Mouse (Mus musculus) kidney, adult 18-20 months (tissue): ENCODE measurements around the gene Map4k4.

Source experiments
- DNase-seq: peaks from one replicate; pipeline ENCODE4 v3.0.0; 2021

Map4k4 gene

GRCm38 (mm10) chr1:39937609-39938008 lies 36.9 kb downstream of the Map4k4 start:
- DNase-seq: no peak

GRCm38 (mm10) chr1:39939401-39939800 lies 38.7 kb downstream of the Map4k4 start:
- no peak for DNase-seq

DNA sequence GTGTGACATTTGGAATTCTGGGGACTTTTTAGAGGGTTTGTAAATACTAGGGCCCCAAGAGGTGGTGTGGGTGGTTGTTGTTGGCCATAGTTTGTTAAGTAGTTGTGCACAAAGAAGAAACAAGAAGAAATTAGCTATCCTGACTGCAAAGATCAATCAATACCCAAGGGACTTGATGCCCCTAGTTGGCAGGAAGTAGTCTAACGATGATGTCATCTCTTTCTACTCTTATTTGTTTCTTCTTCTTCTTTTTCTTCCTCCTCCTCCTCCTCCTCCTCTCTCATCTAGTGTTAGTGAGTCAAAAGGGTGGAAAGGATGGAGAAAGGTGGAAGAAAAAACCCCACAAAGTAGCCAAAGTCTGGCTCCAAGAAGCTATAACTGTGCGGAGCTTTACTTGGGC lies 39.6 kb downstream of the Map4k4 start:
- no peak for DNase-seq

- no peak for DNase-seq
Measured at GRCm38 (mm10) chr1:39941237-39942179, 40.8 kb downstream of the Map4k4 start.

GRCm38 (mm10) chr1:39942935-39943334 lies 42.2 kb downstream of the Map4k4 start:
- DNase-seq: no peak

GRCm38 (mm10) chr1:39944306-39944971 lies 43.7 kb downstream of the Map4k4 start:
- no peak for DNase-seq

GRCm38 (mm10) chr1:39944972-39945323 lies 44.2 kb downstream of the Map4k4 start:
- no peak for DNase-seq

GRCm38 (mm10) chr1:39946391-39946790 lies 45.7 kb downstream of the Map4k4 start:
- no peak for DNase-seq

DNA sequence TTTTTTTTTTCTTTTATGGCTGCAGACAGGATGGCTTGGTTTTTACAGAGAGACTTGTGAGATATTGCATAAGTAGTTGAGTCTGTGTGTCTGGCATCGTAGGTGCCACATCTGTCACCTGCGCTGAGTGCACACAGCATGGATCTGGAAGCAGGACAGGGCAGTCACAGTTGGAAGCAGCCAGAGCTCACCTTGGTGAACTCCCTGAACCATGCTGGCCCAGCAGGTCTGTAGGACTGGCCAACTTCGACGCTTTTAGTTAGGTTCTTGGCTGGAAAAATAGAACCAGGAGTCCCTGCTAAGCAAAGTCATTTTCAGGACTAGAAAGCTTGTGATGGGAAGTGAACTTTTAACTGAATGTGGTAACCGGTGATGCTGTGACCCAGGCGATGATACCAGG lies 46.5 kb downstream of the Map4k4 start:
- DNase-seq: no peak

- DNase-seq: no peak
Measured at GRCm38 (mm10) chr1:39947701-39948359, 47.1 kb downstream of the Map4k4 start.

GRCm38 (mm10) chr1:39949205-39949604 lies 48.5 kb downstream of the Map4k4 start:
- no peak for DNase-seq

- no peak for DNase-seq
Measured at GRCm38 (mm10) chr1:39949790-39950462, 49.2 kb downstream of the Map4k4 start.

DNA sequence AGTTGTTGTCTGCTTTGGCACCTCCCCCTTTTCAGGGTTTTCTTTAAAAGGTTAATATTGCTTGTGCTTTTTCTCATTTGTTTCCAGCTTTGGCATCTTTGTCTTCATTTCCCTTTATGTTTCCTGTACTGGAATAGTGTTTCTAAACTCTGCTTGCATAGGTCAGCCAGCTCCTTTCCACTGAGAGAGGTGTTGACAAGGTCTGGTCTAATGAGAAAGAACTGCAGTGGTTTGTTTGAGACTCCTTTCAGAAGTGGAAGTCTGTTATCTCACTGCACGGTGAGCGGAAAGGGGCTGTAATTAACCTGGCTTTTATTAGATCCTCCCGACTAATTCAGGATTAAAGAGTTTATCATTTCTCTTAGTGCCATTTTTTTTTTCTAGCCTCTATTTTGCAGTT lies 49.9 kb downstream of the Map4k4 start:
- DNase-seq: no peak

- DNase-seq: no peak
Measured at GRCm38 (mm10) chr1:39954652-39955051, 53.9 kb downstream of the Map4k4 start.

GRCm38 (mm10) chr1:39956712-39957111 lies 56.0 kb downstream of the Map4k4 start:
- no peak for DNase-seq

DNA sequence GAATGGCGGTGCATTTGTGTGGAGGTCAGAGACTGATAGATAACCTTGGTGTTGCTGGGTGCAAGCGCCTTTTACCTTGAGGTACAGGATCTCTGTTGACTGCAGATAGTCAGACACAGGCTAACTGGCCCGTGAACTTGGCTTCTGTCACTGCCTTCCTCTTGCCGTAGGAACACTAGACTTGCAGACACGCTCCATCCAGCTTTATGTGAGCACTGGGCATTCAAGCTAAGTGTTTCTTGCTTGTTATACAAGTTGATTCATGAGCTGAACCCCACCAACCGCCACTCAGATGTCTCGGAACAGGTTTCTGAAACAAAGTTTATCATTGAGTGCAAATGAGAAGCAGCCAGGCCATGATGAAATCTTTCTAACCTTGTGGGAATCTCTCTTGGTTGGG lies 57.3 kb downstream of the Map4k4 start:
- DNase-seq: no peak

DNA sequence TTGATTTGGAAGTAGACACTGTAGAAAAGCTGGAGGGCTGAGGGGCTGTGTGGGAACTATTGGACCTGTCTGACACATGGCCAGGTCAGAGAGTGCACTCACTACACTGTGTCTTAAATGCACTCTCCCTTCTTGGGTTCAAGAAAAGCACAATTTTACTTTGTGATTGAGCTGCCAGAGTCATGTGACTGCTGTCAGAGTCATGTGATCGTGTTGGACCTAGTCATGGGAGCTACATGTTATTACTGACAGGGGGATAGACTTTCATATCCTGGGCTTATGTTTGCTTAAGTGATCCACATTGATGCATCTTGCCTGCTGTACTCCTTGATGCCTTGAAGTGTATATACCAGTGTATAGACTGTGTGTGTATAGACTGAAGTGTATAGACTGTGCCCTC lies 59.9 kb downstream of the Map4k4 start:
- no peak for DNase-seq

GRCm38 (mm10) chr1:39961113-39961512 lies 60.4 kb downstream of the Map4k4 start:
- no peak for DNase-seq

DNA sequence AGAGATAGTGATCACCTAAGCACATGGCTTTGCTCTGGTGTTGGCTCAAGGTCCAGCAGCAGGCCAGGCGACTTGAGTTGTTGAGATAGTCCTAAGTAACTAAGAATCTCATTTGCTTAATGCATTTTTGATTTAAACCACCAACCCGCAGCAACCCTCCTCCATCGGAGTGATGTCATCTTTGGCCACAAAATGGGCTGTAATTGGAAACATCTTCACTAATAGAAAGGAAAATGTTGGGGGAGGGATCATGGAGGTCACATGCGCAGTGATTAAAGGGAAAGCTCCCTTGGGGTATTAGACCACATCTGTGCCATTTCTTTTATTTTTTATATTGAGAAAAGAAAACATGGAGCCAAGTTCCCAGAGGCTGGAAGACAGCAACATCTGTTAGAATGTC lies 61.6 kb downstream of the Map4k4 start:
- DNase-seq: no peak

DNA sequence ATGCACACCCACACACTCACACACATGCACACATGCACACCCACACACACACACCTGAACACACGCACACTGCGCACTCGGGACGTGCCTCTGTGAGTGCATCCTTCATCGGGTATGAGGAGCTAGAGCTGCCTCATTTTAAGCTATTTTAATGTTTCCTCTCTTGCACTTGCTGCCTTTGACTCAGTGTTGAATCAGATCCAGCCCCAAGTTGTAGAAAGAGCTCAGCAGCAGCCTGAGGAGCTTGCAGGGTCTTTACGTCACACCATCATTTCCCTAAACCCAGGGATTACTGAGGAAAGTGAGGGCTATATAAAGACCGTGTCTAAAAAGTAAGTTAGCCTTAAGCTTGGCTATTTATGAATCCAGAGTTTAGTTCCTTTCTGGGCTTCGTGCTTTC lies 62.1 kb downstream of the Map4k4 start:
- no peak for DNase-seq

GRCm38 (mm10) chr1:39963821-39964220 lies 63.1 kb downstream of the Map4k4 start:
- DNase-seq: no peak

DNA sequence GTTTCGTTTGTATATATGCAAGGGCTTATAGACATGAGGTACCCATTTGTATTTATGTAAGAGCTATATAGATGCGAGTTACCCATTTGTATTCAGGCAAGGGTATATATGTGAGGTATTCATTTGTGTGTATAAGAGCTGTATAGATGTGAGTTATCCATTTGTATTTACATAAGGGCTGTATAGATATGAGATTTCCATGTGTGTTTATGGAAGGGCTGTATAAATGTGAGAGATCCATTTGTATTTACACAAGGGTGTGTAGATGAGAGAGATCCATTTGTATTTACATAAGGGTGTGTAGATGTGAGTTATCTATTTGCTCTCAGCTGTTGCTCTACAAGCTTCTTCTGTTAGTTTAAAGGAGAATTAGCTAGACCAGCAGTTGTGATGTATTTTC lies 63.7 kb downstream of the Map4k4 start:
- no peak for DNase-seq

DNA sequence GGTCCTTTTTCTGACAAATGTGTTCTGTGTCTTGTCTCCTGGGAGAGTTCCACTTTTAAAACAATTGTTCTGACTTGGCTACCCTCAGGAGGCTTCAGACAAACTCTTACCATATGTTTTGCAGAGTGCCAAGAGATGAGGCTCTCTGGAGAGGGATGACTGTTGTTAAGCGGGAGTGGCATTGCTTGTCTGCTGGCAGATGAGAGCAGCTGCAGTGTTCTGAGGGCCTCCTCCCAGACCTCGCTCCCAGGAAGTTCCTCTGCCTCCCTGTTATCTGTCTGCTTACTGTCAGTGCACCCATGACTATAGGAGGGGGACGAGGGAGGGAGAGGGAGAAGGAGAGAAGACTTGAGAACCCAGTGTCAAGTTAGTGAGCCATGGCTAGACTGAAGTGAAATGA lies 64.7 kb downstream of the Map4k4 start:
- no peak for DNase-seq
